Mouse (Mus musculus) inflammation-experienced regulatory T-cells, adult 6 months (primary cell): ENCODE data around the gene Cep95. TPM values are rescaled to one million over a fixed set of nuclear protein-coding genes. Genes with fewer than 3 reads are reported as not detected.

ENCODE experiments used
- ATAC-seq: one replicate; pipeline ENCODE4 v1.8.0; 2017
- polyA plus RNA-seq, 3 experiments: library from polyadenylated mRNA; unstranded; fragments of 100-300 nt; shearing (Covaris generic); gene quantifications; one replicate each; pipeline ENCODE4 v1.2.1; 2017

Gene Cep95
- polyA plus RNA-seq, 3 experiments from 2014 or later = 23.6 to 40.6 (median 34.6) TPM

DNA sequence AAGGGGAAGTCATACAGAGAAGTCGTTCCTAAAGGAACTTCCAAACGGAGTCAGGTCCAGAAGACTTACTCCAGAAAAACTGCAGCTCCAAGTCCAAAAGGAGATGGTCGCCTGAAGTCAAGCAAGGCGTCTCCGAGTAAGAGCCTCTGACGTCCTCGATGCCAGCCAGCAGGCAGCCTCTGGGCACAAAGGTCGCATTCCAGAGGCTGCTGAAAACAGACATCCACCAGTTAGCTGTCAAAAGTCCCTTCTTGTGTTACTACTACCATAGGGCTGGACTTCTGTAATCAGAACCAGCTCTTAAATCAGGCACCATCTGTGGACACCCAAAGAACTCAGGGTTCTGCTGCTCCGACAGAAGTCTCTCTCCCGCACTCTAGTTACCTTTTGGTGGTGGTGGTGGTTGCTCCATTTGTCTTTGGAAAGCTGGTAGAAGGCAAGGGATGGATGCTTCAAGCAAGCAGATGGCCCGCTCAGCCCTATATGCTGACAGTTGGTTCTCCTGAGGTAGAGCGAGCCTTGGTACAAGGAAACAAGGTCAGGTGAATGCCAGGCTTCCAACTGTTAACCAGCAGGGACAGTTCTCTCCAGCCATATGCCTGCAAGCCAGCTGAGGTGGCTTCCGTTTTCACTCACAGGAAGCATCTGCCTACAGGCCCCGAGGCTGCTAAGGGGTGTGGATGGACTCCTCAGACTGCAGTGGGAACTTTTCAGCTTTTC, 25.7 kb downstream of the Cep95 start:
- no peak for ATAC-seq

DNA sequence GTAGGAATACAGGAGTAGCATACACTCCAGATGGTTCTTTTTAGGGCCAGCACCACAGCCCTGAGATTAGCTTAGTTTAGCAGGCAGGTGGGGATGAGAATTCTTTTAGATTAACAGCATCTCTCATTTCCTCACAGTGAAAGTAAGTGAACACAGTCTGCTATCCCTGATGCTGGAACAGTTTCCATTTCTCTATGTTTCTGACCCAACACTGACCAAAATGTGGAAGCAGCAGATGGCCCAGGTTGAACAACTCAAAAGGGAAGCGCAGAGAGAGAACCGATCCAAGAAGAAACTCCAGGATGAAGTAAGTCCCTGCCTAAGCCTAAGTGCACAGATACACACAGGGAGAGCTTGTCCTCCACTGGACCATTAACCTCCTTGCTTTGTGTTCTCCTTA, 26.3 kb downstream of the Cep95 start:
- no peak for ATAC-seq

DNA sequence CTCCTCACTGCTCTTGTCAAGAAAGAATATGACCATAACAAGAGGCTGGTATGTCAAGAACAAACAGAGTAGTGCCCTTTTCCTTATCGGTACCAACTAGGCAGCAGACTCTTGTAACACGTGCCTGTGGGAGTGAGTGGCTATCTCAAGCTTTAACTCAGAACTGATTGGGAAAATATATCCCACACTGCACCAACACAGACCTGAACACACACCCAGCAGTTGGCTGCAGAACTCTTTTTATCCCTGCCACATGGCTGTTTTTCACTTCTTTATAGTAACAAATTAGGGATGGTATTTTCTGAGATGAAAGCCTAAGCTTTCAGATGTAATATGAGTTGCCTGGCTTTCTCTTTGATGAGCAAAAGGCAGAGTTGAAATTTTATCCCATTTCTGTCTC, 26.7 kb downstream of the Cep95 start:
- ATAC-seq = no peak

DNA sequence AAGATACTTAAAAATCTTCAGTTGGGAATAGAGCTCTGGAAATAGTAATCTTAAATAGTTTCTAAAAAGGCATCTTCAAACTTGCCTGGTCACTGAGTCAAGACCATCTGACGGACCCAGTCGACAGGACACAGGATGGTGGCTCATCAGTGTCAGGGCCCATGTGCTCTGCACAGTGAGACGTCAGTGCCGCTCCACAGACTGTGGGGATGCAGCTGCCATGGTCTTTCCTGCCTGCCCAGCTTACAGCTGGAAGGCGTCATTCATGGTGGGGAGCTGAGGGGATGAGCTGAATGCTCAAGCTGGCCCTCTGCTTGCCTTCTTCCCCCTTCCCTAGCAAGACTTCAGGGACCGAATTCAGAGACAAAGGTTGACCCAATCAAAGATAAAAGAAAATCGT, 27.3 kb downstream of the Cep95 start:
- ATAC-seq = no peak

DNA sequence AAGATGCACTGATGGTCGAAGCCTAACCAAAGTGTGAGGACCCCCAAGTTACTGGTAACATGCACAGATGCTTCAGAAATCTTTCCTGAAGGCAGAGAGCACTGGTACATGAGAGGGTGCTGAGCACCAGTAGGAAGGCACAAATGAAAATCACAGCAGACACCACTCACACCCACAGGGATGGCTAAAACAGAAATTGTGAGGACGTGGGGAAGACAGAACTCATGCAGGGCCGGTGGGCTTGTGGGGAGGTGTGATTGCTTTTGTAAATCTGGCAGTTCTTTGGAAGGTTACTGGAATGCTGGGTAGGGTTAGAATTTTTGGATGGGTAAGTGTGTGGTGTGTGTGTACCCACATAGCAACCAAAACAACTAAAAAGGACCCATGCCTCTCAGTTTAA, 28.1 kb downstream of the Cep95 start:
- ATAC-seq = no peak

DNA sequence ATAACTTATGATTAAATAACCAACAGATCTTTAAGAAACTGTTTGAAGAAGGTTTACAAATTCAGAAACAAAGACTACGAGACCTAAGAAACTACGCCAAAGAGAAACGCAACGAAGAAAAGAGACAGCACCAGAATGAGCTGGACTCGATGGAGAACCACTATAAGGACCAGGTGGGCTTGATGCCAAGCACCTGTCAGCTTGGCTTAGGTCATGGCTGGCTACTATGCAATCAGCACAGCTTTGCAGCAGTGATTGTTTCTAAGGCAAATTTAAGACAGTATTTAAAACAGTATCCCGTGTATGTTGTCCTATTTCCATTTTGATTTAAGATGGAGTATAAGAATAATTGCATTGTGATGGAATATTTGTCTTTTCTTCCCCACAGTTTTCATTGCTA, 28.8 kb downstream of the Cep95 start:
- no peak for ATAC-seq

DNA sequence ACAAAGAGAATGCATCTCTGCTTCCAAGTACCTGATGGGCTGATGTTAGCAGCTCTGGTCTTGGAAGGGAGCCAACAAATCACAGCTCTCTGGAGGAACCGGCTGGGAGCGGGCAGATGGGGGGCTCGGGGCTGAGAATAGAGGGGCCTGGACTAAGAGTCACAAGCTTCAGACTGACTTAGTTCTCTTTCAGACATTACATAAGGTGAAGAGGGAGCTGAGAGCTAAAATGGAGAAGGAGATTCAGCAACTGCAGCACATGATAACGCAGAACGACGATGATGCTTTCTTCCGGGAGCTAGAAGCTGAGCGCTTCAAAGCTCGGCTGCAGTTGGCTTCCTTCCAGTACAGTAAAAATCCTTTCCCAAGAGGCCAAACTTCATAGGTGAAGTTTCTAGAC, 29.3 kb downstream of the Cep95 start:
- no peak for ATAC-seq

DNA sequence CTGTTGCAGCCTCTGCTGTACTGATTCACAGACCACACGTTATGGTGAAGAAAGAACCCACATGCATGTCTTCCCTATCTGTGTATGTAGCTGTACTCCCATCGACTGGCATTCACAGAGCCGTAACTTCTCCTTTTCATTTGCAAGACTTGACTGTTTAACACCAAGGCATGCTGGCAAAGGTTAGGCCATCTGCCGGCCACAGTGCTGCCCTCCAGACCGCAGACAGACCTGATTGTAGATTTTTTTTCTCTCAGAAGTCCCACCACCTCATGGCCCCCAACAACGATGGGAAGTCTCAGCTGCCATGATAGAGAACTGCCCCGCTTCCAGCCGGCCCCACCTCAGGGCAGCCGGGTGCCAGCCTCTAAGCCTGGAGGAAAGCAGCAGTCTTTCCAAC, 30.5 kb downstream of the Cep95 start:
- no peak for ATAC-seq

DNA sequence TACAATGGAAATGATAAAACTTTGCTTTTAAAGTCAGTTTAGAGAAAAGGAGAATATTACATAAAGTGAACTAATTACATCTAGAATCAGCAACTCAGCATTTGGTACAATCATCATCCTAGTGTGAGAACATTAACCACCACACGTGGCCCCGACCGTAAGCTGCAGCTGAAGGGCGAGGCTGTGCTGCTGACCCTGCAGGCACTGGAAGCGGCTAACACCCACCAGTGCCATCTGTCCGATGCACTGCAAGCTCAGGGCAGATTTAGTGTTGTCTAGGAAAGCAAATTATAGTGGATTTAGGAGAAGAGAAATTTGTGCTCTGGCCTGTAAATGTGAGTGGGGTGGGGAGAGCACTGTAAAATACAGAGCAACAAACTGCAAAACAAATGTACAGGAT, 31.2 kb downstream of the Cep95 start:
- ATAC-seq = no peak

DNA sequence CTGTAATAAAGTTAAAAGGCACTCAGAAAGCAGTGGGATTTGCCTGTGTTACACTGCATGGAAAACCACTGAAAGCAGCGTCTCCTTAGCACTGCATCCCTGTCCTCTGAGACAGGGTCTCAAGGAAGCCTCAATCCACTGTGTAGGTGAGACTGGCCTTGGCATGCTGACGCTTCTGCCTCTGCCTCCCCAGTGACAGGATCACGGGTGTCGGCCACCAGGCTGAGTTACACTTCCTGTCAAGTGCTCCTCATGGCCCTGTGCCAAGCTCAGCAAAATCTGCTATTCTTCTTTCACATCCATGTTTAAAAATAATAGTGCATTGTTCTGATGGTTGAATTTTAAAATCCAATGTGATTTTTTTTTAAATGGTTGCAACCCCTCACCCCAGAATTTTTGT, 31.9 kb downstream of the Cep95 start:
- ATAC-seq = no peak

DNA sequence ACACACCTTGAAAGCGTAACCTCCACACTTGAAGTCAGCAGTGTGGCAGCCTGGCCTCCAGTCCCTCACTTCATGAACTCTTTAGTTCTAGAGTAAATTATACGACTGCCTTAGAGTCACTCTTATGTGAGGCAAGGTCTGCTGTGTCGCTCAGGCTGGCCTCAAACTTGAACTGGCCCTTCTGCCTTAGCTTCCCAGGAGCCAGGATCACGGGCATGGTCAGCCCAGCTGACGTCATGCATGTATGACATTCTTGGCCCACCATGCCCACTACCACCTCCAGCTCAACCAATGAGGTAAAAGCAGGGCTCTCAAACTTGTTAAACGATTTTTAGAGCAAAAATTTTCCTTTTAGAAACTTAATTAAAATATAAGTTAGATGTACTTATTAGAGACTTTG, 32.3 kb downstream of the Cep95 start:
- ATAC-seq = no peak

DNA sequence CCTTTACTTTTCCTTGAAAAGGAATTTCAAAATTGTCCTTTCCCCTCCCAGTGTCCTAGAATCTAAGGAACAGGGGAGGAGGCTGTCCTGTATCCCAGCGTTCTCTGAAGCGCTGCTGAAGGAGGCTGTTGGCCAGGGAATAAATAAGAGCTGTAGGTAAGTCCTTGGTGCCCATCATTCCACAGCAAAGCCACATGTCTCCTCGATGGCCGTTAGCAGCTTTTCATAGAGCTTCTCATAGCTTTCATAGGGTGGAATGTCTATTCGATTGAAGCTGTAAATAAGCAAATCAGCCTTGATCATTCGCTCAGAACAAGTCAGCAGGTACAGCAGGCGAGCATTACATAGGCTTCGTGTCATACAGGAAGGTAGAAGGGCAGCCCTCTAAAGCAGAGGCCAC, 33.4 kb downstream of the Cep95 start:
- no peak for ATAC-seq

DNA sequence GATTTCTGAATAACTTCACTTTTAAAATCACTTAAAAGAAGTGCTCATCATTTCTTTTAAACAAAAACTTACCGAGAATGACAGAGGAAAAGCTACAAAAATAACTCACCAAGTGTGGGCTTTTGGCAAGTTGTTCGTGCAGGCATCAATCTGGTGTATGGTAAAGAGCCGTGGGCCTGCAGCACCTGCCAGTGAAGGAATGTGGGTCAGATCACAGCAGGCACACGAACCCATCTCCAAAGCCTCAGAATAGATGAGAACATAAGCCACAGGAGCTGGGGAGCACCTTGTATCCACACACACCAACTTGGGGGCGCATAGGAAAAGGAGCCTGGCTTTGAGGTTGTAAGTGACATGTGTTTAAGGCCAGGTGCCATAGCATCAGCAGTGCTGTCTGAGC, 33.9 kb downstream of the Cep95 start:
- no peak for ATAC-seq

DNA sequence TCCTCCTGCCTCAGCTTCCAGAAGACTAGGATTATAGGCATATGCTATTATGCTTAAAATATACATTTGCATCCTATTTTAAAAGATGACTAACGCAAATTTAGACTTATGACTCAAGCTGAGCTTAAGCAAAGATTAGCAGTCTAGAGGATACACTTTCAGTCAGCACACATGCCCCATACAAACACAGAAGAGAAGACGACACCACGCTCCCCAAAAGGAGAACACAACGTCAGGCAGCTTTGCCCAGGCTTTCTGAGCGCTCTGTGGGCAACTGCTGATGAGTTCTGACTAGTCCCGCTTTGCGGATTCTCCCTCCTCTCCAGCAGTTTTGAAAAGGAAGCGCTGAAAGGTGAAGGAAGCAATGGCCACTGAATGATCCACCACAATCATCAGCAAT, 34.7 kb downstream of the Cep95 start:
- no peak for ATAC-seq

DNA sequence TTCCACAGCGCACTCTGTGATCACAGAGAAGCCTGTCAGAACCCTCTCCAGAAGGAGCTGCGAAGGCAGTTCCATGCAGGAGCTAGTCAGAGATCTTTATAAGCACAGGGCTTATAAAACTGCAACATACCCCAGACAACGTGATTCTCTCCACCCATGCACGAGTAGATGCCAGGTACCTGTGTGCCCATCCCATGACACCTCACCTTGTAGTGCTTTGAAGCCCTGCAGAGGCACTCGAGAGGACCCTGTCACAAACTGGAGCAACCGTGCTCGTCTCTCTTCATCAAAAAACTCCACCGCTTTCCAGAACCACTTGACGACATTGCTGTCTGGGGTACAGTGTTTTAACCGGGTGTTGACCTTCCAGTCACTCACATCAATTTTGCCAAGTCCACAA, 35.4 kb downstream of the Cep95 start:
- ATAC-seq = no peak

DNA sequence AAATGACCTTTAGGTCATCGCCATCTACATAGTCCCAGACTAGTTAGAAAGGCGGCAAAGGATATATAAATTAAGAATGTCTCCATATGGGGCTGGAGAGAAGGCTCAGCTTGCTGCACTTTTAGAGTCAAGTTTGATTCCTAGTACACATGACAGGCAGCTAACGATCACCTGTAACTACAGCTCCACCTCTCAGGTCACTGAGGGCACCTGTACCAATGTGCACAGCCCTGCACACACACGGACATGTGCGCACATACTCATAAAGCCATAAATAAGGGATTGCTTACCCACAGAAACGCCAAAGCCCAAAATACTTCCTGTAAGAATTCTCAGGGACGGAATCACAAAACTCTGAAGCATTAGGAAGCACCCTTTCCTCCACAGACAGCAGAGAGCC, 39.0 kb downstream of the Cep95 start:
- no peak for ATAC-seq

DNA sequence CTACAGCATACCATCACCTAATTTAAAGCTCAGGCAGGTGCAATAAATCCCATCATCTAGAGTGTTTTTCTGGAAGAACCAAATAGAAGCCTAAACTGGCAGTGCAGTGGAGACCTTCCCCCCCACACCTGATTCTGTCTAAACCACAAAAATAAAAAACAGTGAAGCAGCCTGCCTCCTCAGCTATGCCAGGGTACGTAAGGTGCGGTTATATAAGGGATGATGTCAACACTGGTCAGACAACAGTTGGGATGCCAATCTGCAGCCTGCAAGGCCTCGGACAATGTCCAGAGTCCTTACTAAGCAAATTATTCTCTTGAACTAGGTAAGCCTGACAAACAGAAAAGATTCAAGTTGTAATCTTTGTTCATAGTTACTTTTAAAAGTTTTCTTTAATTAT, 53.0 kb downstream of the Cep95 start:
- ATAC-seq = no peak

DNA sequence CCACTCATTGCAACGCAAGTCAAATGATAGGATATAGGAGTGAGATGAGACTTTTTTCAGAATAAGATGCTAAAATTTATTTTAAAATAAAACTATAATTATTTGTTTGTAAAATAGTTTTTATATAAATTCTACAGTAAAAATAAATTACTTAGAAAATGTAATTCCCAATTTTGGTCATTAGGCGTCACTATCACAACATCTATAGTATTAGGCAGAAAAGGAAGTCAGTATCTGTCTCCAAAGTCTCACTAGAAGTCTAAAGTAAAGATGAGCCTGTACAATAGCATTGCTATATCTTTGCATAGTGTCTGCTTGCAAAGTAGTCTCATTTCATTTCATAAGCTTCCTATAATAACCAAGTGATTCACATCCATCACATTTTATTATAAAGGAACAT, 62.4 kb downstream of the Cep95 start:
- ATAC-seq = peak; percentile 43

Other genes starting within 250 kb of the Cep95 start
- gene Tex2, start 175.8 kb upstream of the Cep95 start, polyA plus RNA-seq = 10 to 100 TPM; 19.4 to 24.0 (median 23.4) TPM
- gene Pecam1, start 38.6 kb upstream of the Cep95 start, polyA plus RNA-seq = 100 to 1,000 TPM in 2 of 3 experiments, 10 to 100 TPM in 1; 44.4 to 106 (median 100) TPM
- 10 to 100 TPM in 2 of 3 experiments, 1 to 10 TPM in 1; 9.0 to 12.2 (median 11.5) TPM for gene Milr1, start 38.0 kb upstream of the Cep95 start, polyA plus RNA-seq
- gene Polg2, start 9.7 kb upstream of the Cep95 start, polyA plus RNA-seq = 10 to 100 TPM; 12.5 to 20.8 (median 13.3) TPM
- gene Ddx5, start 67 bp upstream of the Cep95 start, polyA plus RNA-seq = 100 to 1,000 TPM; 400 to 575 (median 510) TPM
- gene Smurf2, start 131.5 kb downstream of the Cep95 start, polyA plus RNA-seq = 10 to 100 TPM in 2 of 3 experiments, 1 to 10 TPM in 1; 8.4 to 25.2 (median 21.6) TPM
- 100 to 1,000 TPM; 112 to 274 (median 131) TPM for gene Kpna2, start 210.3 kb downstream of the Cep95 start, polyA plus RNA-seq
- 1 to 10 TPM in 1 of 3 experiments, under 1 TPM in 2; 0.75 to 1.1 (median 0.88) TPM for gene 1810010H24Rik, start 236.4 kb downstream of the Cep95 start, polyA plus RNA-seq